Mouse (Mus musculus): ENCODE measurements around the gene Amz2.
A peak's percentile ranks its signal among the peaks of the same experiment; 100 is the strongest.

Amz2 gene

GRCm38 (mm10) chr11:109470921-109471861, 45.4 kb downstream of the Amz2 start:
- no peak for DNase-seq (ENCODE audit: low spot score)

- DNase-seq (ENCODE audit: low spot score) = no peak
These were observed 46.5 kb downstream of the Amz2 start for GRCm38 (mm10) chr11:109472171-109472691.

GRCm38 (mm10) chr11:109472821-109473170, 47.0 kb downstream of the Amz2 start:
- no peak for DNase-seq (ENCODE audit: low spot score)

GRCm38 (mm10) chr11:109473171-109474085, 47.7 kb downstream of the Amz2 start, which contains the start of the genes Arsg and Slc16a6:
TSS of gene Arsg (plus strand) at chr11:109473374.
TSS of gene Slc16a6 (minus strand) at chr11:109473598.
- peak; percentile 91 for DNase-seq (ENCODE audit: low spot score)

- DNase-seq (ENCODE audit: low spot score) = no peak
These were observed 48.5 kb downstream of the Amz2 start for GRCm38 (mm10) chr11:109474086-109474742.

GRCm38 (mm10) chr11:109474836-109475235, 49.1 kb downstream of the Amz2 start:
- DNase-seq (ENCODE audit: low spot score) = no peak

- DNase-seq (ENCODE audit: low spot score) = no peak
These were observed 50.0 kb downstream of the Amz2 start for GRCm38 (mm10) chr11:109475717-109476116.

- DNase-seq (ENCODE audit: low spot score) = no peak
These were observed 50.5 kb downstream of the Amz2 start for GRCm38 (mm10) chr11:109476241-109476640.

GRCm38 (mm10) chr11:109476653-109477052, 50.9 kb downstream of the Amz2 start:
- no peak for DNase-seq (ENCODE audit: low spot score)

- no peak for DNase-seq (ENCODE audit: low spot score)
These were observed 52.0 kb downstream of the Amz2 start for GRCm38 (mm10) chr11:109477606-109478380.

- DNase-seq (ENCODE audit: low spot score) = no peak
These were observed 54.0 kb downstream of the Amz2 start for GRCm38 (mm10) chr11:109479575-109480285.

- DNase-seq (ENCODE audit: low spot score) = no peak
These were observed 54.7 kb downstream of the Amz2 start for GRCm38 (mm10) chr11:109480440-109480839.

GRCm38 (mm10) chr11:109485398-109486045, 59.8 kb downstream of the Amz2 start:
- no peak for DNase-seq (ENCODE audit: low spot score)

- no peak for DNase-seq (ENCODE audit: low spot score)
These were observed 61.4 kb downstream of the Amz2 start for GRCm38 (mm10) chr11:109487111-109487510.

GRCm38 (mm10) chr11:109487991-109488684, 62.4 kb downstream of the Amz2 start:
- no peak for DNase-seq (ENCODE audit: low spot score)

GRCm38 (mm10) chr11:109489763-109490162, 64.0 kb downstream of the Amz2 start:
- DNase-seq (ENCODE audit: low spot score) = no peak

- DNase-seq (ENCODE audit: low spot score) = no peak
These were observed 66.1 kb downstream of the Amz2 start for GRCm38 (mm10) chr11:109491844-109492243.

GRCm38 (mm10) chr11:109492847-109493464, 67.2 kb downstream of the Amz2 start:
- DNase-seq (ENCODE audit: low spot score) = peak; percentile 40
